Mouse (Mus musculus): Measurements from ENCODE around the gene Spint2. TPM values are rescaled to one million over a fixed set of nuclear protein-coding genes. Genes with fewer than 3 reads are reported as not detected.

Gene Spint2
- polyA plus RNA-seq, 2 experiments from 2014 or later = 66.6 to 70.2 TPM

GRCm38 (mm10) chr7:29279261-29279660, 2.5 kb downstream of the Spint2 start:
- no peak for ATAC-seq

DNA sequence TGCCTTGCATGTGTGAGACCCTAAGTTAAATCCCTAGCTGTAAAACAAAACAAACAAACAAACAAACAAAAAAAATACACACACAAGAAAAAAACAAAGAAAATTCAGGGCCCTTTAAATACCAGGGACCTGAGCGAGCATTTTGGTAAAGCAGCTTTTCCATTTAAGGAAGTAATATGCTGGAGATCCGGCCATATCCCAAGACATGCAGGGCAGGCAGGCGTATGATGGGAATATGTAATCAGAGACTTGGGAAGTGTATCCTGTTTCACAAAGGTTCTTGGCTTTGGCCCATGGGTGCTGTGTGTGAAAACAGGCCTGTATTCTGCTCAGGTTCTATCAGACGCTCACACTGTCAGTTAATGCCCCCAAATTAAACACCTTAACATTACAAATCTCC, 4.2 kb downstream of the Spint2 start:
- no peak for ATAC-seq

DNA sequence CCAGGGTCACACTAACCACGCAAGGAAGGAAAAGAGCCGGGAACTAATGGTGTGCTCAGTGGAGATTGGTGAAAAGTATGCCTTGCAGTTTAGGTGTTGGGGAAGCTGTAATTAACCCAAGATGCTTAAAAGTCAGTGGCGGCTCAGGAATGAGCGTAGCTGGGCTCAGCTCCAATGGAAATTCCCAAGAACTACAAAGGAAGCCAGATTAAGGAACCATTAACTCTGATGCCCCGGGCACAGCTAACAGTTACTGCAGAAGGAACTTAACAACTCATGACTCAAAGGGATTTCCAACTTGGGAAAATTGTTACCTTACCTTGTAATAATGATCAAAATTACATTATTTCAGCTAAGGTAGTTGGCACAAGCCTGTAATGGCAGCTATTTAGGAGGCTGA, 5.0 kb downstream of the Spint2 start:
- no peak for ATAC-seq

DNA sequence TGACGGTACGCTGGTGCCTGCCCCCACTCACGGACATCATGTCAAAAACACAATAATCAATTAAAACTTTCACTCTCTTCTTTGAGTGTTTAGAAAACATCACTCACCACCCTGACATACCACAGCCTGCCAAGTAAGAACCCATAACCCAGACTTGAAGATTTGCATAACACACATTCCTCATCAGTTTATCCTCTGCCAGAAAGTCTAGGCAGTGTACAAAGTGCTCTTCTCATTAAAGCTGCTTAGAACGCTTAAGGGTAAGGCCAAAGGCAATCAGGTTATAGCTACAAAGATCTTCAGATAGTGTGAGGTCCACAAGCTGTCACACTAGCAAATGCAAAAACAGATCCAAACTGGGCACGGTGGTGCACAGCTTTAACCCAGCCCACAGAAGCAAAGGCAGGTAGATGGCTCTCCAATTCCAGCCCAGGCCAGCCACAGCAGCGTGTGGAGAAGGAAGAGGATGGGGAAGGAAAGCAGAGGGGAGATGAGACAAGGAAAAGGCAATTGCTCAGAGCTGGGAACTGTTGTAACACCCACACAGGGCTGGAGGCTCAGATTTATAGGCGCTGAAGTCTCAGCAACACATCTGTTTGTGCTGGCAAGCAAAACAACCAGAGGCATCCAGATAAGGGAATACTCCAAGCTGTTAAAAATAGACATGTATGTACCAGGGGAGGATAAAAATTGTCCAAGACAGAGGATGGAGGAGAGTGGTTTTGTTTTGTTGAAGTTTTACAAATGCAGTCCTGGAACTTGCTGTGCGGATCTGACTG, 9.8 kb downstream of the Spint2 start:
- ATAC-seq = no peak

- ATAC-seq = no peak
Measured at GRCm38 (mm10) chr7:29270445-29270844, 11.3 kb downstream of the Spint2 start.

DNA sequence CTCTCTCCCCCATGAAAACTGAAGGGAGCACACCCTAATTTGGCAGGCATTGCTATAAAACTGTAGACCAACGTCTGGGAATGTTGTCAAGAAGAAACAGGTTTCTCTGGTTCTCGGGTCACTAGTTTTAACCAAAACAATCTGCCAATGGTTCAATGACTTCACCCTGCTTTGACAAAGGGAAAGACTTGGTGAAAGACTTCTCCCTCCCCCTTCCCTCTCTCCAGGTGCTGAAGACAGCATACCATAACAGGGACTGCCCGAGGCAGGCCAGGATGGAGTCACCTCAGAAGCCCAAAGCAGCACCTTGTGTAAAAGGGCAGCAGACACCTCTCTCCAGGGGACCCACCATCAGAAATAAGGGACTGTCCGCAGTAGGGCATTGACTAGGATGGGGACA, 14.8 kb downstream of the Spint2 start:
- no peak for ATAC-seq

GRCm38 (mm10) chr7:29265636-29266035, 16.1 kb downstream of the Spint2 start:
- ATAC-seq = no peak

GRCm38 (mm10) chr7:29263831-29264230, 17.9 kb downstream of the Spint2 start:
- no peak for ATAC-seq

DNA sequence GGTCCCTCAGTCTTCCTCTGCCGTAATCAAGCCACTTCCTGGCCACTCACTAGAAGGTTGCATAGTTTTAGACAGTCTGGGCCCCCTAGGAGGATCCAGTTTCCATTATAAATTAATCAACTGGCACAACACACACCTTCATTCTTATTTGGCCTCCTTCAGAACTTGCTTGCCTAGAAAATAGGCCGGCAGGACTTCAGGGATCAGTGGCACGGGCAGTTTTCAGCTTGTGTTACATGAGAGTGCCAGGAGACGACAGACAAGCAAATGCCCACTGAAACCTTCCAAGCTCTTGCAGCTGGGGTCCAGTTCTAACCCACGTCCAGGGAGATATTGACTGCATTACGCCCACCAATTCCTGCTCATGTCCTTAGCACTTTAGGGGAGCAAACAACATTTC, 19.6 kb downstream of the Spint2 start:
- ATAC-seq = no peak

DNA sequence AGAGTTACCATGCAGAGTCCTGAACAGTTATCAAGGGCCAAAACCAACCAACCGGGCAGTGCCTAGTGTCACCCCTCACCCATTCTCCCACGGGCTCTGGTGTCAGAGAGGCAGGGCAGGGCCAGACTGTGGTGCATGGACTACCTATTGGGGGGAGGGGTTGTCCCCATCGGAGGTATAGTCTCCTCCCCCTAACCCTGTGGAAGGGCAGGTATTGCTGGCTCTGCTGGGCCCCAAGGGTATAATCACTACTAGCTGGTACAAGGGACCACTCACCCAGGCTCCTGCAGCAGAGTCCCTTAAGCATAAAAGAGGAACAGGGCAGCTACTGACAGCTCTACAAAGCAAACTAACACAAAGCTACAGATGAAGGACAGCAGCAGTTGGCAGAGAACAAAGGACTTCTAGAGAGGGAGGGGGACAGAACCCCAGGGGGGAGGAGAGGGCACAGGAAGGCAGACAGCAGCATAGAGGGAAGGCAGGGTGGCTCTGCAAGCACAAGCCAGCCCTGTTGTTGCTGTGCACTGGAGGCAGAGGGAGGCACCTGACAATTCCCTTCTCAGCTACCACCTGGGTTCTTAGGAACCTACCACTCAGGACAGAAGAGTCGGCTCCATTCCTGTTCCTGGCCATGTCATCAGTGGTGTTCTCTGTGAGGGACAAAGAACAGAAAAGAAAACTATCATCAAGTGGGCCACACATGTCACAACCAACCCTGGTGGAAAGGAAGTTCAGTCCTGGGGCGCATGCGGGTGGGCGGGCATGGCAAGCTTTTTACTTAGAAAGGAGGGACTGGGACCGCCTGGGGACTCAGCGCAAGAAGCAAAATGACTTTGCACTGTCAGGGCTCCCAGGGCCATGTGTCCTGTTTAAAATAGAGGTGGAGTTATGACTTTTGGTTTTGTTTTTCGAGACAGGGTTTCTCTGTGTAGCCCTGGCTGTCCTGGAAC, 21.7 kb downstream of the Spint2 start:
- no peak for ATAC-seq

- no peak for ATAC-seq
Measured at GRCm38 (mm10) chr7:29257368-29257767, 24.3 kb downstream of the Spint2 start.

- no peak for ATAC-seq
Measured at GRCm38 (mm10) chr7:29255875-29256274, 25.8 kb downstream of the Spint2 start.

- no peak for ATAC-seq
Measured at GRCm38 (mm10) chr7:29253842-29254241, 27.9 kb downstream of the Spint2 start.

GRCm38 (mm10) chr7:29251166-29251565, 30.5 kb downstream of the Spint2 start:
- peak; percentile 44 for ATAC-seq

GRCm38 (mm10) chr7:29248261-29248841, 33.4 kb downstream of the Spint2 start, which contains the start of gene 2200002D01Rik:
TSS of gene 2200002D01Rik (minus strand) at chr7:29248466.
- ATAC-seq = peak; percentile 28

DNA sequence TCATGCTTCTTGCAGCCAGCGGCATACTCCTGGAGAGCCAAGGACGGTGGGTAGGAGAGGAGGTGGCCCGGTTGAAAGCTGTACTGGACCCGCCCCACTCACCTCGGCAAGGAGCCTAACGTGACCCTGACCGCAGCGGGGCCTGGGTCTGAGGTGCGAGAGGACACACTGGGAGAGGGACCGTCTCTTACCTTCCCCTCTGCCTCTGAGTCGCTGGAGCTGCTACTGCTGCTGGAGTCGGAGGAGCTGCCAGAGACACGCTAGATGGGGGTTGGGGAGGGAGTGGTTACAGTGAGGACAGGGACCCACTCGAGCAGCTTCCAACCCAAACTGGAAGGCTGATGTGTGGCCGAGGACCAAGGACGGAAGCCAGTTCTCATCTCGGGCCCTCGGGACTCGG, 34.0 kb downstream of the Spint2 start:
- ATAC-seq = no peak

GRCm38 (mm10) chr7:29247314-29247700, 34.4 kb downstream of the Spint2 start:
- no peak for ATAC-seq

- ATAC-seq = no peak
Measured at GRCm38 (mm10) chr7:29246619-29247313, 34.9 kb downstream of the Spint2 start.

GRCm38 (mm10) chr7:29246015-29246414, 35.7 kb downstream of the Spint2 start:
- ATAC-seq = no peak

GRCm38 (mm10) chr7:29244732-29245416, 36.8 kb downstream of the Spint2 start:
- ATAC-seq = peak; percentile 55

- ATAC-seq = peak; percentile 96
Measured at GRCm38 (mm10) chr7:29238019-29238967, 43.4 kb downstream of the Spint2 start, which contains the start of gene Yif1b. TSS of gene Yif1b (plus strand) at chr7:29238329.

All from activated CD4-positive, CD25-positive, alpha-beta regulatory T cell, adult 4 months (primary cell).